Mouse (Mus musculus): Measurements from ENCODE around the gene Pappa2. TPM values are rescaled to one million over a fixed set of nuclear protein-coding genes. Genes with fewer than 3 reads are reported as not detected.

The Pappa2 gene
- polyA plus RNA-seq (2017; shearing (Covaris generic)) = not detected

DNA sequence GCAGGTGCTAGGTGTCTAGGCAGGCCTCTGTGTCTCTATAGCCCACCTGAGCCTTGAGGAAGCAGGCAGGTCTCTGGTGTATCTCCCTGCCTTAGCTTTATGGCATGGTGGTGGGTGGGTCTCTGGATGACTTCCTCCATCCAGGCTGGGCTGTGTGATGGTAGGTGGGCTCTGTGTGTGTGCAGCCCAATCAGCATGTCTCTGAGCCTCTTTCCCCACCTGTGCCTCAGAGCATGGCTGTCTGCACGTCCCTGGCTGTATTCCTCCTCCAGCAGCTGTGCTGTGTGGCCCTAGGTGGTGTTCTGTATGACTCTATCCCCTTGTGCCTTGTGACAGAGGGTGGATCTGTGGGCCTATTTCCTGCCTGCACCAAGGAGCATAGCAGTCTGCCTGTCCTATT, at the start of gene Pappa2:
Gene Pappa2 (minus strand): TSS at position 101 of the 400 bp plus-strand sequence.
- no peak for ATAC-seq

GRCm38 (mm10) chr1:159029106-159029505, 48.8 kb upstream of the Pappa2 start:
- ATAC-seq = no peak

GRCm38 (mm10) chr1:159014940-159015660, 34.8 kb upstream of the Pappa2 start:
- no peak for ATAC-seq

DNA sequence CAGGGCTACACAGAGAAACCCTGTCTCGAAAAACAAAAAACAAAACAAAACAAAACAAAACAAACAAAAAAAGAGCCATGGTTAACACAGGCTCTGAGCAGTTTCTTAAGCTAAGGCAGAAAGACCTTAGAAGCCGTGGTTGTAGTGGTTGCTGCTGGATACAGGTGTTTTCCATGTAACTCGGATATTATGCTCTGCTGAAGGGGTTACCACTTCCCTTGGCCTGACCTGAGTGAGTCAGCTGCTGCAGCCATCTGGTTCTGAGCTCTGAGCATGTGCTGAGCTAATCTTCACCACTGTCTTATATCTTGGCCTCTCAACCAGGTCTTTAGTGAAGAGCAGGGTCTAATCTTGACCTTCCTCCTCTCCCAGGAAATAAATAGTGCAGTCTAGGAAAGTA, 6.8 kb upstream of the Pappa2 start:
- no peak for ATAC-seq

DNA sequence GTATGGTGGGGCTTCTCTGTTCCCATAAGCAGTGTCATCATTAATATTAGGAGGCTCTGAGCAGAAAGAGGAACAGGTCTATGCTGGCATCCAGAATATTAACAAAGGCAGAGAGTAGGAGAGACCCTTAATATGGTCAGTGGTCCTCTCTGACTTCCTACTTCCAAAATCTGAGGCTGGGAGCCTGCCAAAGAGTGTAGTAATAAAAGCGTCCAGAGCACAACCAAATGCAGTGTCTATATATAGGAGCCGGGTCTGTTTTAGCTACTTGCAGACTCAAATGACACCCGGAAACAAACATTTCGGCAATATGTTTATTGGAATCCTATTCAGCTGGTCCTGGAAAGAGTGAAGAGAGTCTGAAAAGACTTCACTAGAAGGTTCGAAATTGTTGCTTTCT, 17.9 kb downstream of the Pappa2 start:
- no peak for ATAC-seq

GRCm38 (mm10) chr1:158960984-158961383, 19.3 kb downstream of the Pappa2 start:
- no peak for ATAC-seq

DNA sequence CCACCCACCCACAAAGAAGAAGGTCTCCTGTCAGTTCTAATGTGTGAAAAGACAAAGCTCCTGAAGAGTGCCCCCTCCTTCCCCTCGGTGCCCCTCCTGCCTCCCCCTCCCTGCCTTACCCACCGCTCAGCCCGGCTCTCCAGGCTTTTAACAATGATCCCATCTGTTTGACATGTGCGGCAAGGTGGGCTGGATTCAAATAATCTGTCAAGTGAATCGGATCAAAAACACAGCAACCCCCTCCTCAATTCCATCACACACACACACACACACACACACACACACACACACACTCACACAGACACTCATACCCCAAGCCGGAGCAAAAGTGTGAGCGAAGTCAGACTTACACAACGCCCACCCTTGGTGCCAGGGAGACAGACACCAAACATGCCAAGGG, 19.7 kb downstream of the Pappa2 start:
- no peak for ATAC-seq

DNA sequence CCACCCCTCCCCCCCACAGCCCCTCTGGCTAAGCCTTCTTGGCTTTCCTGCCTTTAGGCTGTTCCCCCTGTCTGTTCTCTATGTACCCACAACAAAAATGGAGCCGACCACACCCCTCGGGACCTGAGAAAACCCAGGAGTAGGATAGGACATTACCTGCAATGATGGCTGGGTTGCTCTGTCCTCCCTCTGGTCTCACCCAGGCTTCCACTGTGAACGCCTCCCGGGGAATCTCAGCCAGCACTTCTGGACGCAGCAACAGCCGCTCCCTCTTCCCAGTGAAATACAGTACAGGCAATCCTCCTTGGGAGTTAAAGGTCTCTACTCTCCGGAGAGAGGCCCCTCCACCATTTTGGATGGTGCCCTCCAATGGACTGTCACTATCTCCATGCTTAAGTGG, 23.9 kb downstream of the Pappa2 start:
- ATAC-seq = no peak

DNA sequence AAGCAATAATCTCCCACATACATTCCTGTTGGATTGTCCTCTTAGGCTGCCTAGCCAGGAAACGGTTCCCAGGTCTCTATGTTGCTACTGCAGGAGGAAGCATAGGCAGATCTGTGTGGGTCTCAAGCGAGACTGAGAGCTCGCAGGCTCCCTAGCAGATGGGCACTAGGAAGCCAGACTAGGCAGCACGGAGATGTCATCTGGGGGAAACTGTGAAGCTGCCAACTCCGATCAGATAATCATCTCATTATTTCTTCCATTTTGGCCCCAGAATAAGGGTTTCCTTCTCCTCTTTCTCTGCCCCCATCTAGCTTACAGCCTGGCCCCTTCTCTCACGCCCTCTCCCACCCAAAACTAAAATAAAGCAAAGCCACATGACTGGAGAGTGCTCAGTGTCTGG, 25.5 kb downstream of the Pappa2 start:
- no peak for ATAC-seq

DNA sequence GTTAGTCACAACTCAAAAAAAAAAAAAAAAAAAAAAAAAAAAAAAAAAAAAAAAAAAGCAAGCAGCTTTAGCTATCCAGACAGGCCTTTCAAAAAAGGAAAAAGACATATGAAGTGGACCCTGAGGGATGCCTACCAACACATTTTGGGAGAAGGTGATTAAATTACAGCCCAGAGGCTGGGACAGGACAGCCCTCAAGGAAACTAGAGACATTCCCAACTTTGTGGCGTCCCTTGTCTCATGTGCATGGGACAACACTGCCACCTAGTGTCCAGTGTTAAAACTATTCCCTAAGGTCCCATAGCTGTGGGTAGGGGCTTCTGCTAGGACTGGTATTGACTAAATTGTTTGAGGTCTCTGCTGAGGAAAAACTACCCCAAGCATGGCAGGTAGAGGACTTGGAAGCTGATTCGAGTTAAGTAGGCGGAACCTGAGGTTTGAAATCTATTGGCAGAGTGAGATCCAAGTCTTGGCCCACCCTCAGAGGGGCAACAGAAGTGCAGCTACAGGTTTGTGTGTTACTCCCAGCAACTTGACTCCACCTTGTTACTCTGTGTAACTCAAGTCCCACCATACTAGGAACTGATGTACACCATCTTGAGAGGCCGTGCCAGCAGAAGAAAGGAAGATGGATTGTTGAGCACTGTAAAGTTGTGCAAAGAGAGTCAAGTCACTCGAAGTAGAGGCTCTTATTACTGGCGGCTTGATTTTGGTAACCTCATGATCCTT, 26.6 kb downstream of the Pappa2 start:
- no peak for ATAC-seq

DNA sequence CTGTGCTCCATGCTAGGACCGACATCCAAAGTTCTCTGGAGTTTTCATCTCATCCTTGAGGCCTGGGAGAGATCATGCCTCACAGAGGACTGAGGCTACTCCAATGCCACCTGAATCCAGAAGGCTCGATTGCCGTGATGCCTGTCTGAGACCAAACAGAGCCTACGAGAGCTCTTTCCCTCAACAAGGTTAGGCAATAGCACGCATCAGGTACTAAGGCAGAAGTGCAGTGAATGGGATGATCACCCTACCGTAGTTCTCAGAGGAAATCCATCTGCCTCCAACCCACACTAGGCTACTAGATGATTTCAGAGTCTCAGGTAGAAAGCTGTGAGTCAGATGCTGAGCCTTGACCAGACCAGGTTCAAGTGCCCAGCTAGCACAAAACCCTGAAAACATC, 31.2 kb downstream of the Pappa2 start:
- no peak for ATAC-seq

DNA sequence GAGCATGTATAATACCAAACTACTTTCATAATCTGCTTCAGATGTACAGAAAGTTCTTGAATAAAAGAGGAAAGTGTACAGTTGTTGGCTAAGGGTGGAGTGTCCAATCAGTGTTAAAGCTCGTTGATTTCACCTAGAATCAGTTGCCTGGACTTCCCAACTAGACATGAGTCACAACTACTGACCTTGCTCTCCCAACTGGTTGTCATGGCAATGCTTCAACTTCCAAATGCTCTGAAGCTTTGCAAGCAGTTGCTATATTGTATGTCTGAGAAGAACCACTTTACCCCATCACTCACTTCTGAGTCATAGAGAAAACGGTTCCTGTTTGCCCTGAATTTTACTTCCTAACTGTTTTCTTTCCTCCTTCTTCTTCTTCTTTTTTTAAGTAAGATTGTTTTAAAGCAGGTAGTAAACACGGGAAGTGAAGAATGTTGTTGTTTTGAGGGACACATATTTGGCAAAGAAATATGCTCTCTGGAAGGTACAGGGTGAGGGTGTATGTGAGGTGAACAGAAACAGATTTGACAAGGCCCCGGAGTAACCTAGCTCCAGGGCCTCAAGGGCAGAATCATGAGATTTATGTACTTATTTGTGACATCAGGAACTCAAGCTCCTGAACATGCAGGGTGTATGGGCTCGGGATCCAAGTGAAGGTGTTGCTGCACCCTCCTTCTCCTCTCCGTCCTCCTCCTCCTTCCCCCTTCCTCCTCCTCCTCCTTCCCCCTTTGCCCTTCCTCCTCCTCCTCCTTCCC, 32.1 kb downstream of the Pappa2 start:
- no peak for ATAC-seq

- ATAC-seq = no peak
Measured at GRCm38 (mm10) chr1:158944936-158945335, 35.4 kb downstream of the Pappa2 start.

- no peak for ATAC-seq
Measured at GRCm38 (mm10) chr1:158942864-158943263, 37.4 kb downstream of the Pappa2 start.

- ATAC-seq = no peak
Measured at GRCm38 (mm10) chr1:158940966-158941365, 39.3 kb downstream of the Pappa2 start.

DNA sequence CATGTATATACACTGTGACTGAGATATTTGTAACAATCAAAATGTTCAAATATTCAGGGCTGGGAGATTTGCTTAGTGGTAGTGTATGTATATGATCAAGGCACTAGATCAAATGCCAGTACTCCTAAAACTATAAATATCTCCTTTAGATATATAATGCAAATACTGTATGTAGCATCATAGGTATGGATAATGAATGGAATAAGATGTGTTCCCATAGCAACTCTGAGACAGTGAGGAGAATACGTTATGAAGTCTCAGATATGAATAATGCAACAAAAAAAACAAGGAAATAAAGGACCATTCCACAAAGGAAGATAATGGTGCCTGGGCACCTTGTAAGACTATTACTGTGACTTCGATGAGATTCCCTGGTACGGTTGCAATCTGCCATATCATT, 45.8 kb downstream of the Pappa2 start:
- ATAC-seq = no peak

DNA sequence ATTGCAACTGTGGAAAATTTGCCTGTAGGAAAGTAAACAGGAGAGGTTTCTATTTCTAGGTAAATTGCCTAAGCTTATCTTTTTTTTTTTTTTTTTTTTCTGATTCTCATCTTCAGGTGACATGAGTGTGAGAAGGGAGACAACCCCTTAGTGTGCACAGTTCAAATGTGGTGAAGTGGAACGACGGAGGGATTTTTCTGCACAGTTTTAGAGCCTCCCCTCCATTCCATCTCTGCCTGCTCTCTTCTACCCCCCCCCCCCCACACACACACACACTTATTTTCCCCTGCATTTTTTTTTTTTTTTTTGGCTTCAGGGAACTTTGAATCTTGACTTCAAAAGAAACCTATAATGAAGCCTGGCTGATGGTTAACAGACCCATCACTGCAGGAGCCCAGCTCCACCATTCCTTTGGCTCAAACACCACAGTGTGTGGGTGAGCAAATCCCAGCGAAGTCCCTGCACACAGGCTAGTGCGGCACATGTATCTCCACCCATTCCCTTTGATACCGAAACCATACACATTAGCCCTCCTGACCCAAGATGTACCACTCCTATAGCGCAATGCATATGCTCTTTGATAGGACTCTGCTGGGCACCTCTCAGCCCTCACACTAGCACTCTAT, 49.0 kb downstream of the Pappa2 start:
- no peak for ATAC-seq

- no peak for ATAC-seq
Measured at GRCm38 (mm10) chr1:158929369-158929768, 50.9 kb downstream of the Pappa2 start.

DNA sequence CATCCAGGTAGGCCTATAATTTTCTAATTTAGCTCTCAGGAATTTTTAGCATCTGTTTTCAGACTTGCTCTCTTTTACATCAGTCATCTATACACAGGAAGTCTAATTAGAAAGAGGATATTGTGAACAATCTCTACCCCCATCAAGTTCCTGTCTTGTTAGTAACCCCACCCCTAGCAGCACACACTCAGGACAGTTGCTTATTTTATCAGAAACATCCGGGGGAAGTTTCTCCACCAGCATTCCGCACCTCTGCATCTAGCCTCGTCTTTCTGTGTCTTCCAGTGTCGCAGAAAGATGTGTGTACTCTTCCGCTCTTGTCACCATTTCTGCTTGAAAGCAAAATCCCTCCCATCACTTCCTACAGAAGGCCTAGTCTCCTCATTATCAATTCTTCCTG, 59.8 kb downstream of the Pappa2 start:
- no peak for ATAC-seq

GRCm38 (mm10) chr1:158918890-158919289, 61.4 kb downstream of the Pappa2 start:
- no peak for ATAC-seq

GRCm38 (mm10) chr1:158917067-158917466, 63.2 kb downstream of the Pappa2 start:
- no peak for ATAC-seq

DNA sequence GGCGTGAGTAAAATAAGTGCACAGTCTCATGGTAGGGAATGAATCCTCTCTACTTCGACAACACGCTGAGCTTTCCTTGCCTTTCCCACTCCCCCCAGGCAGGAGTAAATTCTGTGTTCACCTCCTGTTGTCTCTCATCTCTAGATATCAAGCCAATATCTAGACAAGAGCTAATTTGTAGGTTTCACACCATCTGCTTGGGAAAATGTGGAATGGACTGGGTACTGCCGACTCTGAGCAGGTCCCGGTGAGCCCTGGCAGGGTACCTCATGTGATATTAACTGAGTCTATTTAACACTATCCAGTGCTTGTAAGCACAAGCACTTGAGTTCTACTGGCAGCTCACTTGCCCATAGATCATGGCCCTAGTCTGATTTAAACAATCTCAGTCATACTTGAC, 64.7 kb downstream of the Pappa2 start:
- no peak for ATAC-seq

DNA sequence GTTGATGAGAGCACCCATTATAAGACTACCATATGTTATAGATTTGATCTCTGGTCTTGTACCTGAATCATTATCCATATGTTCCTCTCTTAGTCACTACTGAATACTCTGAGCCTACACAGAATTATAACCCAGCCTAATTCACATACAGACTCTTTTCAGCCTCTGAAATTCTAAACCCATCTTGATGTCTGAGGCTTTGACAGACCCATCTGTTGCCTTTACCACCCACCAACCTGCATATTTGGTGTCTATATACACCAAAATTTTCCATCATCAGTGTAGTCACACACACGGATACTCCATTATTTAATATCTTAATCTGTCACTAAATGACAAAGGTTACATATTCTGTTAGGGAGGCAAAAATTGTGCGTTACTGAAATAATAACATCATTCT, 69.6 kb downstream of the Pappa2 start:
- no peak for ATAC-seq
